ENCODE assay signal across 9 mouse cellular contexts in genomic region chr12:118042196-118042595, GRCm38 (mm10).
DNase-seq lines count a peak whose midpoint lies in the region; ATAC-seq and TF ChIP-seq lines count a peak whose summit lies in the region.
"Had no signal": no experiment of that assay in that cellular context is flagged by ENCODE, and none has a peak within 500 bp of the region (broad histone marks: within the 10 kb centered on the region; RNA-seq: fewer than 3 reads in every experiment).

No protein-coding gene starts in this region.

- ATAC-seq in CD4-positive, CD25-positive, alpha-beta regulatory T cell, adult 4 months = no peak
- ATAC-seq: inflammation-experienced regulatory T-cells, adult 6 months had no signal

- peak; percentile 34 to 44 for DNase-seq in heart, adult 18-20 months
- DNase-seq in heart, postnatal 25 days (ENCODE audit: low spot score) = no peak
- DNase-seq in brain, adult 2 months (ENCODE audit: low read depth, low spot score) = peak; percentile 94
- DNase-seq in brain, embryonic 14.5 days (ENCODE audit: low read depth) = peak; percentile 32
- DNase-seq in cerebellum, postnatal 25 days = peak; percentile 65 to 70
- no peak for DNase-seq in frontal cortex, postnatal 25 days (ENCODE audit: low spot score in 2 of 2)
- DNase-seq: thymus, adult 18-20 months had no signal

- no peak for TF ChIP-seq POLR2A in brain, embryonic 14.5 days (IDR thresholded peaks at IDR 0.05; ENCODE audit: borderline replicate concordance, extremely low read depth, insufficient read depth, insufficient read length, poor library complexity, severe bottlenecking)

- no peak for TF ChIP-seq CTCF in brain, embryonic 14.5 days (IDR thresholded peaks at IDR 0.05; ENCODE audit: borderline replicate concordance, extremely low read depth, insufficient read depth, insufficient read length)

- intact Hi-C loops in heart, postnatal 25 days (cut with DNase I) = no loop called here

Comparison
In these comparisons a context has a peak if more than half of its experiments do, and no peak if none do; other contexts are left out.
1. DNase-seq: peak in heart, adult 18-20 months (2 of 2), brain, adult 2 months (single experiment), brain, embryonic 14.5 days (single experiment) and cerebellum, postnatal 25 days (2 of 2); none in heart, postnatal 25 days (single experiment) and frontal cortex, postnatal 25 days (0 of 2).